Mouse (Mus musculus): Measurements from ENCODE around the gene Snap25. TPM values are rescaled to one million over a fixed set of nuclear protein-coding genes. Genes with fewer than 3 reads are reported as not detected.

The Snap25 gene
- polyA plus RNA-seq, 1 experiment: 956 TPM

- TF ChIP-seq POLR2A (IDR thresholded peaks at IDR 0.05; ENCODE audit: insufficient read depth, low read depth, low read length) (no peak), CTCF (IDR thresholded peaks at IDR 0.05; ENCODE audit: insufficient read depth, low read depth, low read length) (no peak)
- WGBS: 63% methylated on average over 5 of the region's 5 CpGs
- no peak overlapping the region for H3K4me3 ChIP-seq (ENCODE audit: insufficient read depth, low read depth, low read length)
- H3K27ac ChIP-seq (ENCODE audit: insufficient read depth, low read depth, low read length): no peak overlapping the region
- H3K4me1 ChIP-seq (ENCODE audit: control insufficient read depth, insufficient read depth, low read length): no peaks in the 10 kb centered on the region
Observed at GRCm38 (mm10) chr2:136823751-136824716, 110.8 kb downstream of the Snap25 start.

GRCm38 (mm10) chr2:136827612-136828011 is 114.4 kb downstream of the Snap25 start:
- WGBS: 90% methylated on average over 4 of the region's 4 CpGs
- TF ChIP-seq POLR2A (IDR thresholded peaks at IDR 0.05; ENCODE audit: insufficient read depth, low read depth, low read length) (no peak), CTCF (IDR thresholded peaks at IDR 0.05; ENCODE audit: insufficient read depth, low read depth, low read length) (no peak)
- no peaks in the 10 kb centered on the region for H3K4me1 ChIP-seq (ENCODE audit: control insufficient read depth, insufficient read depth, low read length)

More at GRCm38 (mm10) chr2:136827612-136828011, 114.4 kb downstream of the Snap25 start:
- H3K27ac ChIP-seq (ENCODE audit: insufficient read depth, low read depth, low read length): no peak overlapping the region
- no peak overlapping the region for H3K4me3 ChIP-seq (ENCODE audit: insufficient read depth, low read depth, low read length)

Other genes starting within 250 kb of the Snap25 start
- not detected in 2 replicates for gene Ankef1, start 211.5 kb upstream of the Snap25 start, polyA plus RNA-seq (2012; ENCODE audit: insufficient read depth, insufficient read length, low replicate concordance, missing spikeins)
- not detected in 2 replicates for gene AL731706.2, start 172.2 kb downstream of the Snap25 start, polyA plus RNA-seq (2012; ENCODE audit: insufficient read depth, insufficient read length, low replicate concordance, missing spikeins)
- gene Slx4ip, start 177.8 kb downstream of the Snap25 start, polyA plus RNA-seq (2012; ENCODE audit: insufficient read depth, insufficient read length, low replicate concordance, missing spikeins): not detected in 2 replicates
- gene AL731706.1, start 177.9 kb downstream of the Snap25 start, polyA plus RNA-seq (2012; ENCODE audit: insufficient read depth, insufficient read length, low replicate concordance, missing spikeins): not detected in 2 replicates
- not detected in 2 replicates for gene Mkks, start 177.9 kb downstream of the Snap25 start, polyA plus RNA-seq (2012; ENCODE audit: insufficient read depth, insufficient read length, low replicate concordance, missing spikeins)